Mouse (Mus musculus) MEL (cell line): ENCODE results near the gene Slc24a4.

Experiments
- EP300 ChIP-seq, 2 experiments: IDR thresholded peaks; 2 replicates each; pipeline ENCODE4 v1.6.1; 2011; ENCODE audit warnings: improper control_type of control experiment in 2 of 2, low read length in 2 of 2, low read depth in 1 of 2, mild to moderate bottlenecking in 1 of 2
- NRF1 ChIP-seq: IDR thresholded peaks from 2 replicates; pipeline ENCODE4 v1.6.1; 2014; ENCODE audit warnings: low read depth, mild to moderate bottlenecking, inconsistent platforms, low read length, improper control_type of control experiment, moderate library complexity; ENCODE audit not compliant: poor library complexity, insufficient read depth, severe bottlenecking
- TBP ChIP-seq: IDR thresholded peaks from 2 replicates; pipeline ENCODE4 v1.8.0; 2011; ENCODE audit warnings: low read depth, low read length, improper control_type of control experiment
- ZNF384 ChIP-seq: IDR thresholded peaks from 2 replicates; pipeline ENCODE4 v1.6.1; 2012; ENCODE audit warnings: low read depth, mild to moderate bottlenecking, inconsistent platforms, low read length, improper control_type of control experiment

DNA sequence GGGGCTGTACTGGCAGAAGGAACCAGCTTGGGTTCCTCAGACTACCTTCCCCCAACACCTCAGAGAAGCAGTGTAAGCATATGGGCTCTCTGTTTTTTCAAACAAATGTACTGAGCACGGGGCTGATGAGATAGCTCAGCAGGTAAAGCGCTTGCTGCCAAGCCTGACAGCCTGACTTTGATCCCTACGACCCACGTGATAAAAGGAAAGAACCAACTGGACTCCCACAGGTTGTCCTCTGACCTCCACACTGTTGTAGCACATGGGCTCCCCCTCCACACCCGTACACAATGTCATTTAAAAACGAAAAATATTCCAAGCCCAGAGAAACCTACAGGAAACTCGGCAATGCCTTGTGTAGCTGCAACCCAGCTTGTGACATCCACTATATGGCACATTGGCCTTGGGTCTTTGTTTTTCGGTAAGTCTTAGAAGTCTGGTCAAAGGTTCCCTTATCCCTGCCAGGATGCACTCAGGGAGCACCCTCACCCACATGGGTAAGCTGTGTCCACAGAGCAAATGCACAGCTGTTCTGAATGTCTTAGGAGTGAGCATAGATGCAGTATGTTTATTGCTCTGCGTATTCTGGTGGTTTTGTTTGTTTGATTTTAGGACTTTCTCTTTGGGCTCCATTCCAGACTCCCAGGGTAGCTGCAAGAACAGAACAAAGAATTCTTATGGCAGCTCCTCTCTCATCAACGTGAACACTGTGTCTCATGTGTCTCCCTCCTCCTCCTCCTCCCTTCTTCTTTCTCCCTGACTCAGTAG is 176.7 kb downstream of the Slc24a4 start:
- TF ChIP-seq EP300 (IDR thresholded peaks at IDR 0.05; ENCODE audit: low read depth in 1 of 2, low read length in 2 of 2): no peak
- TF ChIP-seq NRF1: no peak
- no peak for TF ChIP-seq ZNF384
- no peak for TF ChIP-seq TBP
